Mouse (Mus musculus) stomach, embryonic 15.5 days (tissue): Measurements from ENCODE around the gene Hnrnpc. TPM values are rescaled to one million over a fixed set of nuclear protein-coding genes. Genes with fewer than 3 reads are reported as not detected.
"Not testable (repeated sequence)": the region's sequence is repeated elsewhere in the genome, so short reads cannot be mapped to it uniquely, and the experiment has no call there.

ENCODE experiments used
- ATAC-seq: fragments of 200-750 bp; cut with Nextera tagmentation; 2 replicates; pipeline ENCODE4 v1.8.0; 2017; ENCODE audit warnings: low read depth, moderate number of reproducible peaks, moderate TSS enrichment; ENCODE audit not compliant: insufficient read depth, low FRiP score
- H3K27ac ChIP-seq: fragments of 300-500 bp; sonication (generic); 2 replicates; pipeline ENCODE4 v1.5.1; 2015; ENCODE audit warnings: mild to moderate bottlenecking, inconsistent platforms
- H3K27me3 ChIP-seq: fragments of 300-500 bp; sonication (generic); replicated peaks from 2 replicates; pipeline ENCODE4 v1.6.1; 2015; ENCODE audit warnings: inconsistent platforms
- H3K36me3 ChIP-seq: fragments of 300-500 bp; sonication (generic); 2 replicates; pipeline ENCODE4 v1.6.1; 2015; ENCODE audit warnings: inconsistent platforms
- H3K4me1 ChIP-seq: fragments of 300-500 bp; sonication (generic); 2 replicates; pipeline ENCODE4 v1.6.1; 2015; ENCODE audit warnings: inconsistent platforms
- H3K4me2 ChIP-seq: fragments of 300-500 bp; sonication (generic); 2 replicates; pipeline ENCODE4 v1.6.1; 2015; ENCODE audit warnings: mild to moderate bottlenecking, inconsistent platforms
- H3K4me3 ChIP-seq: fragments of 300-500 bp; sonication (generic); replicated peaks from 2 replicates; pipeline ENCODE4 v1.5.1; 2015; ENCODE audit warnings: inconsistent platforms
- H3K9ac ChIP-seq: fragments of 300-500 bp; sonication (generic); 2 replicates; pipeline ENCODE4 v1.6.1; 2015; ENCODE audit warnings: inconsistent platforms
- H3K9me3 ChIP-seq: fragments of 300-500 bp; sonication (generic); 2 replicates; pipeline ENCODE4 v1.6.1; 2016; ENCODE audit warnings: inconsistent platforms
- WGBS: fragments of 180-500 bp; shearing (Covaris S2); methylation state at CpG from one replicate; pipeline ENCODE4 v1.1.7; 2015; 5-methylcytosine and 5-hydroxymethylcytosine counted together
- polyA plus RNA-seq: library from polyadenylated mRNA; unstranded; fragments of >200 nt; fragmentation: Nextera tagmentation; extraction: Ambion mirVana; gene quantifications from 2 replicates; pipeline ENCODE4 v1.2.1, GENCODE M21; 2015

The Hnrnpc gene
- polyA plus RNA-seq, 1 experiment from 2014 or later, result 597 TPM

DNA sequence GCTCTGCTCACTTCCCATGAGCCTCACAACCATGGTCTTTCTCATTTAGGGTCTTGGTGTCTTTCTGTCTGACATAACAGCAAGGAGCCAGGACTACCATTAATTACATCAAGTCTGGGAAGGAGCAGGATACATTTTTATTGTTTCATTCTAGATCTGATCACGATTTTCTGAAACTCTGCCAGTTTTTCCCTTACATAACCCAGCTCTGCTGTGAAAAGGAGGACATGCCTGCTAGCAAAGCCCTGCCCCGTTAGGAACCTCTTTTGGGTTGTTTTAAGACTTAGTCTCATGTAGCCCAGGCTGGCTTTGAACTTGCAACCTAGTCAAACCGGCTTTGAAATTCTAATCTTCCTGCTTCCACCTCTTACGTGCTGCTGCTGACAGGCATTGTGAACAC is 43.8 kb downstream of the Hnrnpc start:
- Histone ChIP-seq H3K4me1 (no peaks in the 10 kb centered on the region), H3K9me3 (no peaks in the 10 kb centered on the region), H3K27me3 (no peaks in the 10 kb centered on the region), H3K36me3 (no peaks in the 10 kb centered on the region), H3K27ac (no peak overlapping the region), H3K9ac (no peak overlapping the region), H3K4me3 (no peak overlapping the region), H3K4me2 (no peak overlapping the region)
- 63% methylated on average over 4 of the region's 4 CpGs for WGBS
- no peak for ATAC-seq

DNA sequence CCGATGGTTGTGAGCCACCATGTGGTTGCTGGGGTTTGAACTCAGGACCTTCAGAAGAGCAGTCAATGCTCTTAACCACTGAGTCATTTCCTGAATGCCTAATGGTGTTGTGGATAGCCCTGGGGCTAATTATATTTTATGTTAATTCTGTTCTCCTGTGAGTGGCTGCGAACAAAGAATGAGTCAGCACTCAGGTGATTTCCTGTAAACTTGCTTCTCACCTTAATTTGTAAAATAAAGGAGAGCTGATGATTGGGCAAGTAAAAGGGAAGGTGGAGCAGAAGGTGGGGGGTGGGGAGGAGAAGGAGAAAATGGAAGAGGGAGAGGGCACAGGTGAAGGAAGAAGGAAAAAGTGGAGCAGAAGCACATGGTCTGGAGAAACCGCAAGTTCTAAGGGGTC is 51.1 kb downstream of the Hnrnpc start:
- H3K27ac ChIP-seq, H3K9ac ChIP-seq, ATAC-seq, H3K4me1 ChIP-seq, H3K36me3 ChIP-seq, H3K9me3 ChIP-seq, H3K4me2 ChIP-seq, H3K27me3 ChIP-seq, H3K4me3 ChIP-seq: not testable (repeated sequence)
- 85% methylated on average over 3 of the region's 3 CpGs for WGBS

DNA sequence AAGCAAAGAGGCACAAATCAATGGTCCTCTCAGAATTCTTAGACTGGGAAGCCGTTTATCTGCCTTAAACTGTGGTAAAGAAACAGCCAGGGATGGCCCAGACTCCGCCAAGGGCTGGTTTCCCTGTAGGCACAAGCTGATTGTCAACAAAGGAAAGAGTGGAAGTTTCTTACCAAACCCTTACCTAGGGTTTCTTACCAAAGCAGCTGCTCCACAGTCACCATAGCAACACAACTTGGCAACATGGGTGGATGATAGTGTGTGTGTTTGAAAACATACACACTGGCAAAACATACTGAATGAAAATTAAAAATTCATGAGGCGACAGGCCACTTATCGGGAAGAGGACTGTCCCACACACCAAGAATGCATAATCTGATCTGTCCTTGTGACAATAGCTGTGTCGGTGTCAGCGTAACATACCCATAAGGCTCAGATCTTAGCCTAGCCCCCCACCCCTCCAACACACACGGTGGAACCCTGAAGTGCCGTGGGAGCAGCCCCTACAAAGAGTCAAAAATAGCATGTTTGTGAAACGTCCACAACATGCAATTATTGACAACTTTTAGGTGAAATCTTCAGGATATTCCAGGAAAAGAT is 57.8 kb downstream of the Hnrnpc start:
- Histone ChIP-seq H3K27ac (no peak overlapping the region), H3K4me1 (no peaks in the 10 kb centered on the region), H3K9ac (no peak overlapping the region), H3K36me3 (no peaks in the 10 kb centered on the region), H3K4me2 (no peak overlapping the region), H3K4me3 (no peak overlapping the region), H3K9me3 (no peaks in the 10 kb centered on the region), H3K27me3 (no peaks in the 10 kb centered on the region)
- ATAC-seq, result no peak
- 78% methylated on average over 9 of the region's 9 CpGs for WGBS

DNA sequence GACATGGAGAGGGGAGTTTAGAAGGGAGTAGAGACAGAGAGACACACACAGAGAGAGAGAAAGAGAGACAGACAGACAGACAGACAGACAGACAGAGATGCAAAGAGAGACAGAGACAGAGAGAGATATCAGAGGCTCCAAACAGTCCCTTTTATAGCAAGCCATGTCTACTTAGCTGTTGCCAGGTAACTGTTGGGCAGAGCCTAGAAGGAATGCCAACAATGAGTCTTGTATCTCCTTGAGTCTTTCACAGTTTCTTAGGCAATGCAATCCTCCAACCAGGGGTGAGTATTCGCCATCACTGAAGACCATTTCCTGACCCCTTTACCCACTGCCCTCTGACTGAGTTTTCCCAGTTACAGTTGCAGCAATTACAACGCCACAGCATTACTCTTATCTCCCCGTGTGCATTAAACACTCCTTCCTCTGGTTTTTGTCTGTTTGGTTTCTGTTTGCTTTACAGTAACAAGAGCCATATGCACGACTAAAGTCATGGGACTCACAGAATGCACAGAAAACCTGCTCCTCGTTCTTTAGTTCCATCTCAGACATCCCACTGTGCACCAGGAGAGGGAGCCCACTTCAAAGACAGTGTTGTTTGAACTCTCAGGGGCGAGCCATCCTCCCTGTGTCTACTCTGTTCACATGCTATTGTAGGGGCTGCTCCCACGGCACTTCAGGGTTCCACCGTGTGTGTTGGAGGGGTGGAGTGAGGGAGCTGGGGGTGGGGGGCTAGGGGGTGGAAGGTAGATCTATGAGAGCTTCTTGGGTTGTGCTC is 58.7 kb downstream of the Hnrnpc start:
- no peaks in the 10 kb centered on the region for H3K9me3 ChIP-seq
- 6% methylated on average over 8 of the region's 8 CpGs for WGBS
- no peak overlapping the region for H3K9ac ChIP-seq

DNA sequence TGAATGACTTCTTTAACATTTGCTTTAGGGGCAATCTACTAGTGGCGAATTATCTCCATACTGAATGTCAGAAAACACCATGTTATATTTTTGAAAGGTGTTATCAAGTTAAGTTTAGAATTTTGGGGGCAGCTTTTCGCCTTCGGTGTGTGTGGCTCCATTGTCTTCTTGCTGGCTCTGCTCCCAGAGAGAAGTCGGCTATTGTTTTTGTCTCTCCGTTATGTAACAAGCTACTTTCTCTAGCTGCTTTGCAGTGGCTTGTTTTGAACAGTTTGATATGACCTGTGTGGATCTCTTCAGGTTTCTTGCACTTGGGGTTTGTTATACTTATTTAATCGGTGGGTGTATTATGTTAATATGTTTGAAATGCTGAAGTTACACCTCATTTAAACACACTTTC is 60.4 kb downstream of the Hnrnpc start:
- Histone ChIP-seq H3K27ac (no peak overlapping the region), H3K9ac (no peak overlapping the region), H3K9me3 (no peaks in the 10 kb centered on the region), H3K36me3 (no peaks in the 10 kb centered on the region), H3K4me2 (no peak overlapping the region), H3K4me3 (no peak overlapping the region), H3K27me3 (no peaks in the 10 kb centered on the region), H3K4me1 (no peaks in the 10 kb centered on the region)
- WGBS, result 69% methylated on average over 6 of the region's 6 CpGs
- no peak for ATAC-seq

More for the DNA sequence above, 58.7 kb downstream of the Hnrnpc start:
- no peak overlapping the region for H3K27ac ChIP-seq
- H3K36me3 ChIP-seq, result no peaks in the 10 kb centered on the region
- no peaks in the 10 kb centered on the region for H3K4me1 ChIP-seq
- ATAC-seq, result no peak
- no peak overlapping the region for H3K4me2 ChIP-seq
- H3K4me3 ChIP-seq, result no peak overlapping the region
- no peaks in the 10 kb centered on the region for H3K27me3 ChIP-seq

DNA sequence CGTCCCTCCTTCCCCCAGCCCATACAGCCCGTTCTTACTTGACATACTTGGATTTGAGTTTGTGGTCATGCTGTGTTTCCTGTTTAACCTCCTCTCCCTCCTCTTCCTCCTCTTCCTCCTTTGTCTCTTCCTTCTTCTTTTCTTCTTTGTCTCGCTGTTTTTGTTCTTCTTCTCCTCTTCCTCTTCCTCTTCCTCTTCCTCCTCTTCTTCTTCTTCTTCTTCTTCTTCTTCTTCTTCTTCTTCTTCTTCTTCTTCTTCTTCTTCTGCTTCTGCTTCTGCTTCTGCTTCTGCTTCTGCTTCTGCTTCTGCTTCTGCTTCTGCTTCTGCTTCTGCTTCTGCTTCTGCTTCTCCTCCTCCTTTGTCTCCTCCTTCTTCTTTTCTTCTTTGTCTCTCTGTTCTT is 61.5 kb downstream of the Hnrnpc start, which contains the start of gene Olfr221:
Gene Olfr221, minus strand, starts transcription at position 101 of the 400 bp plus-strand sequence.
- not testable (repeated sequence) for H3K4me3 ChIP-seq, ATAC-seq, H3K9ac ChIP-seq, H3K36me3 ChIP-seq, H3K4me1 ChIP-seq, H3K27me3 ChIP-seq, H3K4me2 ChIP-seq, H3K9me3 ChIP-seq, H3K27ac ChIP-seq
- WGBS, result 57% methylated on average over 3 of the region's 3 CpGs

DNA sequence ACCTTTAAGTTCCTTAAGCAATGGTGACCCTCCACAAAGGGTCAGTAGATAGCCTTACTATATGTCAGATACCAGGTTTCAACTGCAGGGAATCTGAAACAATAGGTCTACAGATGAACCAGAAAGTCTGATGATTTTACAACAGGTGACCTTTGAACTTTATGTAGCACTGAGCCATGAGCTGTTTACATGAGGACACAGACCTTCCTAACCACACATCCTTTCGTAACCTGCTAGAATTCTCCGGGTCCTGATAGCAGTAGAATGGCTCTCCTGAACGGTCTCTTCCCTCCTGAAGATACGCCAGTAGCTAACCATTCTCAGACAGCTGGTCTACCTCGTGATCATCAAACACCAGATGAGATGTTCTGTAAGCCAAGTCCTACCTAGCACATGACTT is 64.5 kb downstream of the Hnrnpc start:
- no peak for ATAC-seq
- H3K4me1 ChIP-seq, result no peaks in the 10 kb centered on the region
- H3K4me3 ChIP-seq, result no peak overlapping the region
- H3K27ac ChIP-seq, result no peak overlapping the region
- H3K4me2 ChIP-seq, result no peak overlapping the region
- WGBS, result 74% methylated on average over 5 of the region's 5 CpGs
- H3K9me3 ChIP-seq, result no peaks in the 10 kb centered on the region
- H3K9ac ChIP-seq, result no peak overlapping the region
- no peaks in the 10 kb centered on the region for H3K27me3 ChIP-seq
- no peaks in the 10 kb centered on the region for H3K36me3 ChIP-seq

DNA sequence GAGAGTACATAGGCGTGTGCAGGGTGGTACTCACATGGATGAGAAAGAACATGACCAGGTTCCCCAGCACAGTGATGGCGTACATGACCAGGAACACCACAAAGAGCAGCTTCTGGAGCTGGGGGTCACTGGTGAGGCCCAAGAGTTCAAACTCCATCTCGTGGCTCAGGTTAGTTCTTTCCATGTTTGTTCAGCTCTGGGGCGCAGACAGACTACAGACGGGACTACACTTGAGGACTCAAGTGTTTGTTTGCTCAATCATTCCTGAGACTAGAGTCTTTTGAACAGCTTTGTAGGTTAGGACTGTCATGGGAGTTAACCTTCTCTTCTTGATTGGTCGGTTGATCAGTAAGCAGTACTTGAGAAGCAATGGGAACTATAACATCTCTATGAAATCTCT is 67.9 kb downstream of the Hnrnpc start:
- Histone ChIP-seq H3K4me1 (no peaks in the 10 kb centered on the region), H3K27me3 (no peaks in the 10 kb centered on the region), H3K4me2 (no peak overlapping the region), H3K9me3 (no peaks in the 10 kb centered on the region), H3K36me3 (no peaks in the 10 kb centered on the region), H3K27ac (no peak overlapping the region), H3K9ac (no peak overlapping the region), H3K4me3 (no peak overlapping the region)
- no peak for ATAC-seq
- 72% methylated on average over 6 of the region's 6 CpGs for WGBS

DNA sequence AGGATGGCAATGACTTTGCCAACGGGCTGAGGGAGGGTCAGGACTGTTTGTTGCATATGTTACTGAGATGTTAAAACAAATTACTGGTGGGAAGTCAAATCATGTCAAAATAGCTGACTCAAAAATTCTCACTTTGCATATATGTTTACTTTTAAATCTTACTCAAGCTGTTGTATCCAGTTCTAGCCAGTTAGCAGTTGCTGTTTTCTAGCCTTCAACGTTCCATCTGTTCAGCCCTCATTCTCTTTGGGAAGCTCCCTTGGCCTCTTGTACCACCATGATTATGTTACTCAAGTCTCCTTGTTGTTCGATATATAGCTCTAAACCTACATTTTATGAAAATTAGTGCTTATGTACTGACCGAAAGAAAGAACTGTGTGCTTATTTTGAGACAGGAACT is 77.5 kb downstream of the Hnrnpc start:
- no peak overlapping the region for H3K4me2 ChIP-seq
- no peaks in the 10 kb centered on the region for H3K36me3 ChIP-seq
- no peaks in the 10 kb centered on the region for H3K9me3 ChIP-seq
- 78% methylated on average over 4 of the region's 4 CpGs for WGBS
- no peaks in the 10 kb centered on the region for H3K27me3 ChIP-seq
- no peak overlapping the region for H3K4me3 ChIP-seq
- H3K9ac ChIP-seq, result no peak overlapping the region
- H3K27ac ChIP-seq, result no peak overlapping the region
- ATAC-seq, result no peak
- peaks cover 7% of the 10 kb centered on the region for H3K4me1 ChIP-seq

DNA sequence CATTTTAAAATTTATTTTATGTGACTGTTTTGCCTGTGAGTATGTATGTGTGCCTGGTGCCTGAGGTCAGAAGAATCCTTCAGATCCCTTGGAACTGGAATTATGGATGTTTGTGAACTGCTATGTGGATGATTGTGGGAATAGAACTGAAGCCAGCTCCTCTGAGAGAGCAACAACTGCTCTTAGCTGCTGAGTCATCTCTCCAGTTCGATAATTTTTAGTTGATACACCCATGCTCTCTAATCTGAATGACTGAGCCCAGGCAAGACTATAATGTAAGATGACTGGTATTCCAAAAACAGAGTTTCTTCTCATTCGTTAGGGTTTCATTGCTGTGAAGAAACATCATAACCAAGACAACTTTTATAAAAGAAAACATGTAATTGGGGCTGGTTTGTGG is 79.7 kb downstream of the Hnrnpc start:
- 89% methylated on average over 2 of the region's 2 CpGs for WGBS
- Histone ChIP-seq H3K27ac (no peak overlapping the region), H3K4me3 (no peak overlapping the region), H3K4me1 (peaks cover 8% of the 10 kb centered on the region), H3K36me3 (no peaks in the 10 kb centered on the region), H3K27me3 (no peaks in the 10 kb centered on the region), H3K4me2 (no peak overlapping the region), H3K9ac (no peak overlapping the region), H3K9me3 (no peaks in the 10 kb centered on the region)
- no peak for ATAC-seq
